Mouse (Mus musculus): ENCODE data around the gene Camkk2. TPM values are rescaled to one million over a fixed set of nuclear protein-coding genes. Genes with fewer than 3 reads are reported as not detected.

The Camkk2 gene
- polyA plus RNA-seq (2015; fragmentation: Nextera tagmentation; extraction: Ambion mirVana): 68.1 and 69.3 TPM in 2 replicates

DNA sequence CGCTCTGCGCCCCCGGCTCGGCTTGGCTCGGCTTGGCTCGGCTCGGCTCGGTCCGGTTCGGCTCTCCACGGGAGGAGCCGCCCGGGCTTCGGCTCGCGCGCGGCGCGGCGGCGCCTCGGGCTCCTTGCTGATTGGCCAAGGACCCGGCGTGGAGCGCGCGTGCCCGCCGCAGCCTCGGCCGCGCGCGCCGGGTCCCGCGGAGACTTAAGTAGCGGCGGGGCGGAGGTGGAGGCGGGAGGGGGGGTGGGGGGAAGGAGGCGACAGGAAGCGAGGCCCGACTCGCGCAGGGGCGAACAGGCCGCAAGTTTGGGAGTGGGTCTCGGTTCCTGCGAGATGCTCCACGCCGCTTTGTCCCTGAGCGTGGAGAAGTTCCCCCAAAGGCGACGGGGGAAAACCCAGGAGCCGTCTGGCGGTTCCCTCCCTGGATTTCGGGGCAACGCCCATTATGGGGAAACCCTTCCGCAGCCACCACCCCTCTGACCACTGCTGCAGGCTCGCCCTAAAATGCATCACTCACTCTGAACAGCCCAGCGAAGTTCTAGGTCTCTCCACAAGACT lies at the start of gene Camkk2:
TSS of gene Camkk2 (minus strand) at position 133 of the 558 bp plus-strand sequence.
- Histone ChIP-seq H3K4me3 (ENCODE audit: low read length) (peak within 1 kb of the TSS; percentile 92), H3K4me1 (ENCODE audit: control insufficient read depth, insufficient read depth, low read depth, low read length) (peaks cover 9% of the 10 kb centered on the region), H3K36me3 (ENCODE audit: control insufficient read depth, insufficient read depth, low read length) (no peaks in the 10 kb centered on the region), H3K9ac (ENCODE audit: low read depth, low read length) (peak within 1 kb of the TSS; percentile 94), H3K9me3 (ENCODE audit: control insufficient read depth, low read length) (no peaks in the 10 kb centered on the region), H3K27ac (ENCODE audit: low read depth, low read length) (peak within 1 kb of the TSS; percentile 82), H3K27me3 (replicated peaks; ENCODE audit: control insufficient read depth, insufficient read depth, low read length) (no peaks in the 10 kb centered on the region), H3K4me2 (ENCODE audit: low read length) (peak within 1 kb of the TSS; percentile 72)
- 1% methylated on average over 59 of the region's 63 CpGs for WGBS
- ATAC-seq: peak; percentile 90

GRCm38 (mm10) chr5:122825099-122825498 lies 45.9 kb upstream of the Camkk2 start:
- H3K4me2 ChIP-seq (ENCODE audit: low read length): no peak overlapping the region
- no peak overlapping the region for H3K27ac ChIP-seq (ENCODE audit: low read depth, low read length)
- ATAC-seq: no peak
- H3K36me3 ChIP-seq (ENCODE audit: control insufficient read depth, insufficient read depth, low read length): no peaks in the 10 kb centered on the region
- peaks cover 2% of the 10 kb centered on the region for H3K4me1 ChIP-seq (ENCODE audit: control insufficient read depth, insufficient read depth, low read depth, low read length)
- no peak overlapping the region for H3K4me3 ChIP-seq (ENCODE audit: low read length)
- H3K9me3 ChIP-seq (ENCODE audit: control insufficient read depth, low read length): no peaks in the 10 kb centered on the region
- 80% methylated on average over 8 of the region's 8 CpGs for WGBS
- no peak overlapping the region for H3K9ac ChIP-seq (ENCODE audit: low read depth, low read length)
- H3K27me3 ChIP-seq (replicated peaks; ENCODE audit: control insufficient read depth, insufficient read depth, low read length): no peaks in the 10 kb centered on the region

DNA sequence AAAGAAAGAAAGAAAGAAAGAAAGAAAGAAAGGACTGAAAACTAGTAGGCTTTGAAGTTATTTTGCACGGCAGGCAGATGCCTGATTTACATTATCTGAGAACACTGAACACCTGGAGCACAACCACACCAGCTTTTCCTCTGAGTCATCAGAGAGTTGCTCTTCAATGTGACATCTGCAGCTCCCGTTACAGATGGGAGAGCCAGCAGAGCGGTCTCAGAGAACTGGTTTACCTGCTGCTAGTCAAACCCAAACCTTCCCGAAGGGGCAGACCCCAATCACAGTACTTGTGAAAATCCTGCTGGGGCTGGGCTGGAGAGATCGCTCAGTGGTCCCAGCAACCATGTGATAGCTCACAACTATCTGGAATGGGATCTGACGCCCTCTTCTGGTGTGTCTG lies 45.2 kb upstream of the Camkk2 start:
- no peak for ATAC-seq
- WGBS: 77% methylated on average over 6 of the region's 6 CpGs

DNA sequence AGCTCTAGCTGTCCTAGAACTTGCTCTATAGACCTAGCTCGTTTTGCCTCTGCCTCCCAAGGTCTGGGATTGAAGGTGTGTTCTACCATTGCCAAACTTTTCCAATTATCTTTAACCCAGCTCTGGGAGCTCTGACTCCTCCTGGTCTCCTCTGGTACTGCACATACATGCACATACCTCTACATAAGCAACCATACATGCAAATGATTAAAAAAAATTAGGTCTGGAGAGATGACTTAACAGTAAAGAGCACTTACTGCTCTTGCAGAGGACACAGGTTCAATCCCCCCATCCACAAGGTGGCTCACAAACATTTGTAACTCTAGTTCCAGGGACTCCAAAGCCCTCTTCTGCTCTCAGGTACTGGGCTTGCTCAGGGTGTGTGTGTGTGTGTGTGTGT lies 44.8 kb upstream of the Camkk2 start:
- no peak for ATAC-seq
- WGBS: 71% methylated on average over 1 of the region's 1 CpGs
- Histone ChIP-seq H3K4me1 (ENCODE audit: control insufficient read depth, insufficient read depth, low read depth, low read length) (peaks cover 11% of the 10 kb centered on the region), H3K9ac (ENCODE audit: low read depth, low read length) (no peak overlapping the region), H3K9me3 (ENCODE audit: control insufficient read depth, low read length) (no peaks in the 10 kb centered on the region), H3K4me2 (ENCODE audit: low read length) (no peak overlapping the region), H3K27me3 (replicated peaks; ENCODE audit: control insufficient read depth, insufficient read depth, low read length) (no peaks in the 10 kb centered on the region), H3K27ac (ENCODE audit: low read depth, low read length) (no peak overlapping the region), H3K4me3 (ENCODE audit: low read length) (no peak overlapping the region), H3K36me3 (ENCODE audit: control insufficient read depth, insufficient read depth, low read length) (peaks cover 2% of the 10 kb centered on the region; the same call in 1 of the 2 replicates)

More for the DNA sequence above, 45.2 kb upstream of the Camkk2 start:
- Histone ChIP-seq H3K4me1 (ENCODE audit: control insufficient read depth, insufficient read depth, low read depth, low read length) (peaks cover 8% of the 10 kb centered on the region), H3K36me3 (ENCODE audit: control insufficient read depth, insufficient read depth, low read length) (no peaks in the 10 kb centered on the region; the same call in 1 of the 2 replicates), H3K27me3 (replicated peaks; ENCODE audit: control insufficient read depth, insufficient read depth, low read length) (no peaks in the 10 kb centered on the region), H3K27ac (ENCODE audit: low read depth, low read length) (no peak overlapping the region), H3K4me2 (ENCODE audit: low read length) (no peak overlapping the region), H3K4me3 (ENCODE audit: low read length) (no peak overlapping the region), H3K9me3 (ENCODE audit: control insufficient read depth, low read length) (no peaks in the 10 kb centered on the region), H3K9ac (ENCODE audit: low read depth, low read length) (no peak overlapping the region)

- WGBS: 94% methylated on average over 4 of the region's 4 CpGs
- H3K9me3 ChIP-seq (ENCODE audit: control insufficient read depth, low read length): no peaks in the 10 kb centered on the region
- no peak overlapping the region for H3K27ac ChIP-seq (ENCODE audit: low read depth, low read length)
- no peak overlapping the region for H3K4me2 ChIP-seq (ENCODE audit: low read length)
- H3K4me3 ChIP-seq (ENCODE audit: low read length): no peak overlapping the region
- no peak for ATAC-seq
- H3K27me3 ChIP-seq (replicated peaks; ENCODE audit: control insufficient read depth, insufficient read depth, low read length): no peaks in the 10 kb centered on the region
- H3K36me3 ChIP-seq (ENCODE audit: control insufficient read depth, insufficient read depth, low read length): peaks cover 15% of the 10 kb centered on the region
- H3K4me1 ChIP-seq (ENCODE audit: control insufficient read depth, insufficient read depth, low read depth, low read length): peaks cover 11% of the 10 kb centered on the region
- H3K9ac ChIP-seq (ENCODE audit: low read depth, low read length): no peak overlapping the region
These were observed 43.2 kb upstream of the Camkk2 start for GRCm38 (mm10) chr5:122822441-122822840.

- Histone ChIP-seq H3K27ac (ENCODE audit: low read depth, low read length) (peak overlapping the region; percentile 92), H3K27me3 (replicated peaks; ENCODE audit: control insufficient read depth, insufficient read depth, low read length) (no peaks in the 10 kb centered on the region), H3K4me2 (ENCODE audit: low read length) (peak overlapping the region; percentile 55), H3K4me1 (ENCODE audit: control insufficient read depth, insufficient read depth, low read depth, low read length) (peaks cover 11% of the 10 kb centered on the region), H3K4me3 (ENCODE audit: low read length) (peak overlapping the region; percentile 91), H3K9ac (ENCODE audit: low read depth, low read length) (peak overlapping the region; percentile 70), H3K9me3 (ENCODE audit: control insufficient read depth, low read length) (no peaks in the 10 kb centered on the region), H3K36me3 (ENCODE audit: control insufficient read depth, insufficient read depth, low read length) (peaks cover 21% of the 10 kb centered on the region)
- ATAC-seq: peak; percentile 70
- 0% methylated on average over 10 of the region's 10 CpGs for WGBS
These were observed 42.3 kb upstream of the Camkk2 start for GRCm38 (mm10) chr5:122821524-122821885.

DNA sequence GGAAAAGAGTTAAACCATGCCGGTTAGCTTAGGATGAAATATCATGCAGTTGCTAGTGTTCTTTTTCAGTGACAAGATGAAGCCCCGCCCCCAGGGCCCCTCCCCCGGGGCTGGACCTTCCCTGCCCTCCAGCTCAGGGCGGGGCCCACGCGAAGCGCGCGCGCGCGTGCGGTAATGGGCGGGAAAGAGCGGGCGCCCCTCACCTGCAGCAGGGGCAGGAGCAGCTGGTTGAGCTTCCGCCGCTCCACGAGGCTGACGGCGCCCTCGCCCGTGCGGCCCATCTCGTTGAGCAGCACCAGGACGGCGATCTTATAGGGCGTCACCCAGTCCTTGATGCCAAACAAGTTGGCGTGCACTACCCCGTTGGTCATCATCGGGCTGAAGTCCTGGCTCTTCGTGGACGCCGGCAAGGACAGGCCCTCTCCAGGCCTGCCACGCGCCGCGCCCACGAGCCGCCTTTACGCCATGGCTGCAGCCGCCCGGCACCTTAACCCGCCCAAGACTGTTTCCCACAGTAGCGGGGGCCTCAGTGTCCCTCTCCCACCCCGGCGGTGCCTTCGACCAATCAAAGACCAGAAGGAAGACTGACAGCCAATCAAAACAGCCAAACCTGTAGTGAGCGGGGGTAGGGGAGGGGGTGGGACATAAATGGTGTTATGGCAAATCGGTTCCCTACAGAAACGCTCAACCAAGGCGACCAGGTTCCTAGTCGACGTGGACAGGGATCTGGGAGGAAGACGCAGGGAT lies 41.7 kb upstream of the Camkk2 start, which contains the start of gene Anapc5:
TSS of gene Anapc5 (minus strand) at position 563 of the 747 bp plus-strand sequence.
- H3K9ac ChIP-seq (ENCODE audit: low read depth, low read length): peak within 1 kb of the TSS; percentile 92
- H3K4me1 ChIP-seq (ENCODE audit: control insufficient read depth, insufficient read depth, low read depth, low read length): peaks cover 11% of the 10 kb centered on the region
- no peaks in the 10 kb centered on the region for H3K9me3 ChIP-seq (ENCODE audit: control insufficient read depth, low read length)
- peak within 1 kb of the TSS; percentile 98 for H3K27ac ChIP-seq (ENCODE audit: low read depth, low read length)
- peaks cover 22% of the 10 kb centered on the region for H3K36me3 ChIP-seq (ENCODE audit: control insufficient read depth, insufficient read depth, low read length)
- H3K4me3 ChIP-seq (ENCODE audit: low read length): peak within 1 kb of the TSS; percentile 91
- WGBS: under 1% methylated on average over 55 of the region's 55 CpGs
- peak within 1 kb of the TSS; percentile 62 for H3K4me2 ChIP-seq (ENCODE audit: low read length)
- peak; percentile 100 for ATAC-seq
- H3K27me3 ChIP-seq (replicated peaks; ENCODE audit: control insufficient read depth, insufficient read depth, low read length): no peaks in the 10 kb centered on the region

DNA sequence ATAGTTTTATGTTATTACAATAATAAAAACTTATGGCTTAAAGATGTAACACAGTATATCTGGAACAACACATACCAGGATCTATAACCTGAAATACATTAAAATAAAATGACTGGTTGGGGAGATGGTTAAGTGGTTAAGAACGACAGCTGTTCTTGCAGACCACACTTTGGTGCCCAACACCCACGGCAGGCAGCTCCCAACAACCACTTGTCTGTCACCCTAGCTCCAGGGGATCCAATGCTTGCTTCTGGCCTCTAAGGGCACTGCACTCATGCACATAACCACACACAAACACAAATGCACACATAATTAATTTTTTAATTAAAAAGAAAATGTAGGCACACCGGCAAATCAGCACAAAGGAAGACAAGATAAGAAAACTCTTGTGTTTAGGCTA lies 33.5 kb upstream of the Camkk2 start:
- Histone ChIP-seq H3K4me2 (ENCODE audit: low read length) (no peak overlapping the region), H3K27ac (ENCODE audit: low read depth, low read length) (no peak overlapping the region), H3K9me3 (ENCODE audit: control insufficient read depth, low read length) (no peaks in the 10 kb centered on the region), H3K4me1 (ENCODE audit: control insufficient read depth, insufficient read depth, low read depth, low read length) (no peaks in the 10 kb centered on the region), H3K4me3 (ENCODE audit: low read length) (no peak overlapping the region), H3K9ac (ENCODE audit: low read depth, low read length) (no peak overlapping the region), H3K36me3 (ENCODE audit: control insufficient read depth, insufficient read depth, low read length) (peaks cover 43% of the 10 kb centered on the region), H3K27me3 (replicated peaks; ENCODE audit: control insufficient read depth, insufficient read depth, low read length) (no peaks in the 10 kb centered on the region)
- 79% methylated on average over 3 of the region's 3 CpGs for WGBS
- no peak for ATAC-seq

- Histone ChIP-seq H3K27ac (ENCODE audit: low read depth, low read length) (no peak overlapping the region), H3K27me3 (replicated peaks; ENCODE audit: control insufficient read depth, insufficient read depth, low read length) (no peaks in the 10 kb centered on the region), H3K9ac (ENCODE audit: low read depth, low read length) (no peak overlapping the region), H3K4me2 (ENCODE audit: low read length) (no peak overlapping the region), H3K4me3 (ENCODE audit: low read length) (no peak overlapping the region), H3K4me1 (ENCODE audit: control insufficient read depth, insufficient read depth, low read depth, low read length) (no peaks in the 10 kb centered on the region), H3K36me3 (ENCODE audit: control insufficient read depth, insufficient read depth, low read length) (peaks cover 44% of the 10 kb centered on the region), H3K9me3 (ENCODE audit: control insufficient read depth, low read length) (no peaks in the 10 kb centered on the region)
- 93% methylated on average over 9 of the region's 9 CpGs for WGBS
- no peak for ATAC-seq
These were observed 32.3 kb upstream of the Camkk2 start for GRCm38 (mm10) chr5:122811364-122812079.
